Mouse (Mus musculus) stomach, embryonic 16.5 days (tissue): Measurements from ENCODE around the gene Lypd6b. TPM values are rescaled to one million over a fixed set of nuclear protein-coding genes. Genes with fewer than 3 reads are reported as not detected.

Experiments
- ATAC-seq: fragments of 200-750 bp; cut with Nextera tagmentation; 2 replicates; pipeline ENCODE4 v1.8.0; 2017; ENCODE audit warnings: moderate number of reproducible peaks, moderate TSS enrichment; ENCODE audit not compliant: insufficient read depth, low FRiP score
- H3K27ac ChIP-seq: fragments of 300-500 bp; sonication (generic); 2 replicates; pipeline ENCODE4 v1.5.1; 2014; ENCODE audit warnings: low read length
- H3K27me3 ChIP-seq: fragments of 300-500 bp; sonication (generic); 2 replicates; pipeline ENCODE4 v1.6.1; 2014; ENCODE audit warnings: low read length, control low read depth, mixed read lengths; ENCODE audit not compliant: control insufficient read depth, insufficient read depth
- H3K36me3 ChIP-seq: fragments of 300-500 bp; sonication (generic); 2 replicates; pipeline ENCODE4 v1.6.1; 2014; ENCODE audit warnings: low read length; ENCODE audit not compliant: control insufficient read depth, insufficient read depth
- H3K4me1 ChIP-seq: fragments of 300-500 bp; sonication (generic); 2 replicates; pipeline ENCODE4 v1.6.1; 2014; ENCODE audit warnings: low read length, control low read depth, mixed read lengths; ENCODE audit not compliant: control insufficient read depth, insufficient read depth
- H3K4me2 ChIP-seq: fragments of 300-500 bp; sonication (generic); 2 replicates; pipeline ENCODE4 v1.6.1; 2014; ENCODE audit warnings: low read depth, low read length, mixed read lengths
- H3K4me3 ChIP-seq: fragments of 300-500 bp; sonication (generic); replicated peaks from 2 replicates; pipeline ENCODE4 v1.5.1; 2014; ENCODE audit warnings: mild to moderate bottlenecking, low read length
- H3K9ac ChIP-seq: fragments of 300-500 bp; sonication (generic); 2 replicates; pipeline ENCODE4 v1.6.1; 2014; ENCODE audit warnings: low read length
- H3K9me3 ChIP-seq: fragments of 300-500 bp; sonication (generic); replicated peaks from 2 replicates; pipeline ENCODE4 v1.6.1; 2016; ENCODE audit warnings: low read length, control low read depth; ENCODE audit not compliant: control insufficient read depth
- WGBS: fragments of 180-500 bp; shearing (Covaris S2); extraction: QIAGEN DNeasy Blood & Tissue Kit; methylation state at CpG from one replicate; pipeline ENCODE4 v1.1.7; 2014; 5-methylcytosine and 5-hydroxymethylcytosine counted together
- polyA plus RNA-seq: library from polyadenylated mRNA; unstranded; fragments of >200 nt; fragmentation: Nextera tagmentation; extraction: Ambion mirVana; gene quantifications from 2 replicates; pipeline ENCODE4 v1.2.1, GENCODE M21; 2015

The Lypd6b gene
- polyA plus RNA-seq, 1 experiment from 2014 or later, result 20.8 TPM

DNA sequence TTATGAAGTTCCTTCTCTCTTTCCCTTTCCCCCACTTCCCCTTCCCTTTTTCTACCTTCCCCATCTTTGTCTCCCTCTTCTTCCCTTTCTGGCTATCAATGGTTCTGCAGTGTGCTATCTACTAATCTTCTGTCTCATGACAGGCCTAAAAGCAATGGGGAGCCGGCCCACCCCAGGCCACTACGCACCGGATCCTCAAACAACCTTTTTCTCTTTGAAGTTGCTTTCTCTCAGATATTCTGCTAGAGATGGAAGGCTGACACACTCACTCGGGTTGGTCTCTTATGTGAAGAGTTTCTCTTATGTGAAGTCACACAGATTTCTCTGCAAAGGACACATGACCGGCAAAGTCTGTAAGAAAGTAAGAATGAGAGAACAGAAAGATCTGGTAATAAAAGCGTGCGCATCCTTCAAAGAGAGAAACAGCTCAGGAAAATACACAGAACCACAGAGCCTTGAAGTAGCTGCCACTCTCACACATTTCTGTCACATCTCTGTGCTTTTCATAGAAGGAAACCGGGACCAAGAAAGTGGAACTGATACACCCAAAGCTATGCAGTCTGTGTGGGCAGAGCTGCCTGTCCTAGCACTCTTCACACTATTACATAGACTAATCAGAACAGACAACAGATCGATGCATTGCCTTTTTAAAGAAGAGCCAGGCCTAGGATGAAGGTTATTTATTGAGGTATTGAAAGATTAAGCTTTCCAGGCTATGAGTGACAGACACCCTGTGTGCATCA, 80.8 kb downstream of the Lypd6b start:
- H3K36me3 ChIP-seq, result no peaks in the 10 kb centered on the region
- H3K9ac ChIP-seq, result no peak overlapping the region
- H3K4me1 ChIP-seq, result no peaks in the 10 kb centered on the region
- no peaks in the 10 kb centered on the region for H3K27me3 ChIP-seq
- WGBS, result 85% methylated on average over 9 of the region's 9 CpGs
- H3K4me3 ChIP-seq, result no peak overlapping the region
- ATAC-seq, result no peak
- no peak overlapping the region for H3K27ac ChIP-seq
- H3K4me2 ChIP-seq, result no peak overlapping the region
- no peaks in the 10 kb centered on the region for H3K9me3 ChIP-seq

DNA sequence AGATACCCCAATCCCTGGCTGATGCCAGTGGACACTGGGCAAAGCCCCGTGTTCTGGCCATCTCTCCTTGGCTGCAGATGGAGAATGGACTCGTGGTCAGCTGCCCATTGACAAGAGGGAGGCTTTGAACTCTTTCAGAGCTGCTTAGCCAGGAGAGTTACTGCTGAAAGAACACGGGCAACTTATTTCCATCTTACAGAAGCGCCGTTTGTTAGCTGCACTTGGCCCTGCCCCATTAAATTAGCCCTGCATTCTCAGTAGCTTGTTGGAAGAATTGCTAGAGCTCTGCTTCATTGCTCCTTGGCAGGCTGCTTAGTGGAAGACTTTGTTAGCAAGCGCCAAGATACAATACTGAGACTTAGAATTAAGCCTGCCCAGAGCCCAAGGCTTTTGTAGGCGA, 81.6 kb downstream of the Lypd6b start:
- H3K4me2 ChIP-seq, result no peak overlapping the region
- no peak overlapping the region for H3K27ac ChIP-seq
- no peak overlapping the region for H3K4me3 ChIP-seq
- no peaks in the 10 kb centered on the region for H3K4me1 ChIP-seq
- 82% methylated on average over 7 of the region's 7 CpGs for WGBS
- H3K9me3 ChIP-seq, result no peaks in the 10 kb centered on the region; the same call in 1 of the 2 replicates
- H3K9ac ChIP-seq, result no peak overlapping the region
- ATAC-seq, result no peak
- H3K36me3 ChIP-seq, result no peaks in the 10 kb centered on the region
- no peaks in the 10 kb centered on the region for H3K27me3 ChIP-seq

DNA sequence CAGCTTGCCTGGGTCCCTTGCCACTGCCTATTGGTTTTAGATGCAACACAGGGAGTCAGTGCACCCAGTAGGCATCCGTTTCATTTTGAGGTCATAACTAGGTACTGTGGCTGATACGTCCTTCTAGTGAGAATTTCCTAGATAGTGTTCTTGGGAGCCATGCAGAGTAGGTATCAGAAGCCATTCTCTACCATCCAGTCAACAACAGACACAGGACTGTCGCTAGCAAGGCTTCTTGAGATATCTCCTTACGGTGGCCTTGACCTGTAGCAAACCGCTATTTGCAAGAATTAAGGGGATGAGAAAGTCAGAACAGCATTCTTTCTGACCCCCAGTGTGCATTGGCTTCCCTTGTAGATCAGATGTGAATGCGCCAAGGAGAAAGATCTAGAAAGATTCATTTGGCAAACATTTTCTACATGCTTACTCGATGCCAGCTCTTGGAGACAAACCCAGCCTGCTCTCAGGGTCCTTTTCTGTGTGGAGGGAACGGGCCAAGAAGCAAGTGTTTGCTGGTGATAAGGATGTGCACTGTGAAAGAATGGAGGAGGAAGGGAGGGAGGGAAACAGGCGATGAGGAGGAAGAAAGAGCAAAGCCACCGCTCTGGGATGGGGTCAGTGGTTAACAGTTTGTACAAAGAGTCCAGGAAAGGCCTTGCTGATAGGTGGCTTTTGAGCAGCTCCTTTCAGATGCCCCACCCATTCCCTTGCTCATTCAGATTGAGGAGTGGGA, 82.5 kb downstream of the Lypd6b start:
- H3K36me3 ChIP-seq, result no peaks in the 10 kb centered on the region
- no peaks in the 10 kb centered on the region; the same call in 1 of the 2 replicates for H3K9me3 ChIP-seq
- H3K4me3 ChIP-seq, result no peak overlapping the region
- H3K27ac ChIP-seq, result no peak overlapping the region
- no peaks in the 10 kb centered on the region for H3K4me1 ChIP-seq
- H3K27me3 ChIP-seq, result no peaks in the 10 kb centered on the region
- H3K9ac ChIP-seq, result no peak overlapping the region
- 75% methylated on average over 10 of the region's 10 CpGs for WGBS
- H3K4me2 ChIP-seq, result no peak overlapping the region
- no peak for ATAC-seq

DNA sequence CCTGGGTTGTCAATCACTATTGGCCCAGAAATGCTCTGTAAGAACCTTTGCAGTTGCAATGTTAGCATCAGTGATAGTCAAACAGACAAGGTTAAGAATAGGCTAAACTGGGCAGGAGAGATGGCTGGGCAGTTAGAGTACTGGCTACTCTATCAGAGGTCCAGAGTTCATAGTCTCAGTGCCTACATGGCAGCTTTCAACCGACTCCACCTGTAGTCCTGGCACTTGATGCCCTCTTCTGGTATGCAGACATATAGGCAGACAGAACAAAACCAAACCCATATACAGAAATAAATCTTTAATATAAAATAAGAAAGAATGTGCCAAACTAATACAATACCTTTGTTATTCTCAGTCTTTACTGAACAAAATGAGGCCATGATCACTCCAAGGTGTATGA, 83.5 kb downstream of the Lypd6b start:
- no peak for ATAC-seq
- Histone ChIP-seq H3K9ac (no peak overlapping the region), H3K27me3 (no peaks in the 10 kb centered on the region), H3K4me3 (no peak overlapping the region), H3K4me1 (no peaks in the 10 kb centered on the region), H3K36me3 (no peaks in the 10 kb centered on the region), H3K27ac (no peak overlapping the region), H3K9me3 (no peaks in the 10 kb centered on the region; the same call in 1 of the 2 replicates), H3K4me2 (no peak overlapping the region)
- WGBS, result 68% methylated on average over 1 of the region's 1 CpGs

DNA sequence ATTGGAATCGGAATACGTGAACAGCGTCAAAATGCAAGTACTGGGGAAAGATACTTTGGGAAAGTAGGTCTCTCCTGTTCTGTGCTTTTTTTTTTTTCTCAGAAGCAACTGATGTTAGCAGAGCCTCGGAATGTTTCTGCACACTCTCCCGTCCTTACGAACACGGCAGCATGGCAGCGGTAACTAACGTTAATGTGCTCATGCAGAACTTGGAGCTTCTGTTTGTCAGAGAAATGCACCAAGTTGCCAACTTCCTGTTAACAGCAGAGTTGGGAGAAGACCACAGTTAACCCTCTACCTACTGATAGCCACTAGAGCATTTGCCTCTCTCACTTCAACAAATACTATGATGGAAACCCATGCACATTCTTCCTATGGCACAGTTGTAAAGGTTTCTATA, 93.0 kb downstream of the Lypd6b start:
- H3K9ac ChIP-seq, result no peak overlapping the region
- no peak for ATAC-seq
- no peaks in the 10 kb centered on the region for H3K9me3 ChIP-seq

DNA sequence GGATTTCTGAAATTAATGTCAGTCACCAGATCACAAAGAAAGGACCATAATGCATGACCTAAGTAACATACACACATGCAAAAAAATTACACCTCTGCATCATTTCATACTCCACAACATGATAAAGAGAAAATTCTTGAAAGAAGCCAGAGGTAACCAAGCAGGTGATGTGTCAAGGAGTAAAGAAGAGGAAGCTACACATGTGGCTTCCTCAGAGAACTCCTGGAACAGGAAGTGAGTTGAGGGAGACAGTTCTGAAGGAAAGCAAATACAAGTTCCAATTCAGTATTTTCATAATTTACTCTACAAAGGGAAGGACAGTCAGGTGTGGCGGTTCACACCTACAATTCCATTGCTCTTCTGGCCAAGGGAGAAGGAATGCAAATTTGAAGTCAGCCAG, 93.5 kb downstream of the Lypd6b start:
- Histone ChIP-seq H3K36me3 (no peaks in the 10 kb centered on the region), H3K4me2 (no peak overlapping the region), H3K27me3 (no peaks in the 10 kb centered on the region), H3K4me1 (peaks cover 6% of the 10 kb centered on the region; the same call in 1 of the 2 replicates), H3K27ac (no peak overlapping the region), H3K4me3 (no peak overlapping the region), H3K9me3 (no peaks in the 10 kb centered on the region), H3K9ac (no peak overlapping the region)
- 73% methylated on average over 1 of the region's 1 CpGs for WGBS
- no peak for ATAC-seq

More for the DNA sequence above, 93.0 kb downstream of the Lypd6b start:
- no peak overlapping the region for H3K4me2 ChIP-seq
- WGBS, result 51% methylated on average over 9 of the region's 9 CpGs
- peak overlapping the region; percentile 48 for H3K27ac ChIP-seq
- H3K4me1 ChIP-seq, result peaks cover 6% of the 10 kb centered on the region; the same call in 1 of the 2 replicates
- no peaks in the 10 kb centered on the region for H3K36me3 ChIP-seq
- H3K4me3 ChIP-seq, result no peak overlapping the region
- H3K27me3 ChIP-seq, result no peaks in the 10 kb centered on the region

DNA sequence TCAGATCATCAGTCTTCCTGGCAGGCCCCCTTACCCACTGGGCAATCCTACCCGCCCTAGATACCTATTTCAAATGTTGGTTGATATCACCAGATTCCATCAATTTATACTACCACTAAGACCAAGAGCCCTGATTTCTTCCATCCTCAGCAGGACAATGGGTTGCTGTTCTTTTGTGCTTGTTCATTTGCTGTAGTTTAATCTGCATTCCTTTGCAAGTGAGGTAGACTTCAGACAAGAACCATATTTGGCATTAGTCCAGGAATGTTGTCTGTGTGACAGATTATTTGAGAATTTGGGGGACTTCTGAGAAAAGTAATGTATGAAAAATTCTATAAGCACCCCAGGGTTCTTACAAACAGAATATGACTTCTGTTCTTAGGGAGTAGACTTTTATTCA, 95.0 kb downstream of the Lypd6b start:
- peaks cover 6% of the 10 kb centered on the region; the same call in 1 of the 2 replicates for H3K4me1 ChIP-seq
- no peak overlapping the region for H3K27ac ChIP-seq
- H3K9me3 ChIP-seq, result no peaks in the 10 kb centered on the region
- H3K36me3 ChIP-seq, result no peaks in the 10 kb centered on the region
- no peak overlapping the region for H3K9ac ChIP-seq
- H3K4me3 ChIP-seq, result no peak overlapping the region
- 95% methylated on average over 1 of the region's 1 CpGs for WGBS
- no peak for ATAC-seq
- H3K27me3 ChIP-seq, result no peaks in the 10 kb centered on the region
- H3K4me2 ChIP-seq, result no peak overlapping the region

DNA sequence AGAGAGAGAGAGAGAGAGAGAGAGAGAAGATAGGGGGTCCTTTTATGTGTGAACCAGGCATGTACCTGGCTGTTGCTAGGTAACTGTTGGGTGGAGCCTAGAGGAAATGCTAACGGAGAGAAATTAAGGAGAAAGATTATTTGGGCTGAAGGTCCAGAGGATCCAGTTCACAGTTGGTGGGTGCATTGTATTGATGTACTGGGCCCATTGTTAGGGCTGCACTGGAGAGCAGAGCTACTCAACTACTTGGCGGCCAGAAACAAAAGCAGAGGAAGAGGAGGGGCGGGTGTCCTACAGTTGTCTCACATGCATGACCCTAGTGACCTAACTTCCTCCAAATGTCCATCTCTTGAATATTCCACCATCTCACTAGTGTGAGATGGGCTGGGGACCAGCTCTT, 96.5 kb downstream of the Lypd6b start:
- WGBS, result 65% methylated on average over 3 of the region's 3 CpGs

DNA sequence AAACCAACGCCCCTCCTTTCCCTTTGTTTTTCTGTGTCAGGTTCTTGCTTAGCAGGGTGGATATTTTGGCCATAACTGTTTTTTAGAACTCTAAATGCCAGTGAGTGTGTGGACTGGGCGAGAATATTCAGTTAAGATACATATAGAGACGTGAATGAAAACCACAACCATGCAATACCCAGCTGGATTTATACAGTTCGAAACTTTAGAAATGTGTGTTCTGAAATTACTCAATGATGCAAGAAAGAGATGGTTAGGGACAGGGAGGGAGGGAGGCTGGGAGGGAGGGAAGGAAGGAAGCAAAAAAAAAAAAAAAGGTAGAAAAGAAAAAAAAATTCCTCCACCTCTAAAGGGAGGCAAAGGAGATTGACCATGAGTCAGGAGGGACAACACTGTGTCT, 98.7 kb downstream of the Lypd6b start:
- Histone ChIP-seq H3K27ac (no peak overlapping the region), H3K4me1 (peaks cover 3% of the 10 kb centered on the region; the same call in 1 of the 2 replicates), H3K9ac (no peak overlapping the region), H3K4me2 (no peak overlapping the region), H3K27me3 (no peaks in the 10 kb centered on the region), H3K4me3 (no peak overlapping the region), H3K9me3 (no peaks in the 10 kb centered on the region), H3K36me3 (no peaks in the 10 kb centered on the region)
- WGBS, result 80% methylated on average over 4 of the region's 4 CpGs
- no peak for ATAC-seq

More for the DNA sequence above, 96.5 kb downstream of the Lypd6b start:
- no peak for ATAC-seq
- no peak overlapping the region for H3K4me2 ChIP-seq
- peaks cover 6% of the 10 kb centered on the region; the same call in 1 of the 2 replicates for H3K4me1 ChIP-seq
- H3K27me3 ChIP-seq, result no peaks in the 10 kb centered on the region
- H3K36me3 ChIP-seq, result no peaks in the 10 kb centered on the region
- no peak overlapping the region for H3K27ac ChIP-seq
- no peaks in the 10 kb centered on the region for H3K9me3 ChIP-seq
- no peak overlapping the region for H3K4me3 ChIP-seq
- H3K9ac ChIP-seq, result no peak overlapping the region
